Mouse (Mus musculus): ENCODE results near the gene Lrch3.
A peak's percentile ranks its signal among the peaks of the same experiment; 100 is the strongest.
"Not testable (repeated sequence)": the region's sequence is repeated elsewhere in the genome, so short reads cannot be mapped to it uniquely, and the experiment has no call there.

The Lrch3 gene

GRCm38 (mm10) chr16:32915292-32916068 lies 1.6 kb downstream of the Lrch3 start:
- no peak for DNase-seq

- DNase-seq, result not testable (repeated sequence)
These were observed 12.7 kb downstream of the Lrch3 start for GRCm38 (mm10) chr16:32926629-32927028.

DNA sequence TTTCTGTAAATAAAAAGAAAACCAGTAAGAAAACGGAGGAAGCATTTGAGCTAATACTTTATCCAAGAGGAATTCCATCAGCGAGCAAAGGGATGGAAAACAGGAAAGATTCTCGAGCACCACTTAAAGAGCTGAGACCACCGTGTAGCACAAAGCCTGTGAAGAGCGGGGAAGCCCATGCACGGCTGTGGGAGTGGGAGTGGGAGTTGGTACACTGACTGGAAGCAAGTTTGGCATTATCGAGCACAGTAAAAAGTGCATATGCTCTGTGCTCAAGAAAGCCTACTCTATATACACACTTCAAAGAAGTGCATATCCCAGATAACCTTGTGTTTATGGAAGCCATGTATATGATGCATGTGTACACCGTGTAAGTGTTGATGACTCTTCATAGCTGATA lies 13.1 kb downstream of the Lrch3 start:
- no peak for DNase-seq

GRCm38 (mm10) chr16:32929918-32930317 lies 16.0 kb downstream of the Lrch3 start:
- no peak for DNase-seq

DNA sequence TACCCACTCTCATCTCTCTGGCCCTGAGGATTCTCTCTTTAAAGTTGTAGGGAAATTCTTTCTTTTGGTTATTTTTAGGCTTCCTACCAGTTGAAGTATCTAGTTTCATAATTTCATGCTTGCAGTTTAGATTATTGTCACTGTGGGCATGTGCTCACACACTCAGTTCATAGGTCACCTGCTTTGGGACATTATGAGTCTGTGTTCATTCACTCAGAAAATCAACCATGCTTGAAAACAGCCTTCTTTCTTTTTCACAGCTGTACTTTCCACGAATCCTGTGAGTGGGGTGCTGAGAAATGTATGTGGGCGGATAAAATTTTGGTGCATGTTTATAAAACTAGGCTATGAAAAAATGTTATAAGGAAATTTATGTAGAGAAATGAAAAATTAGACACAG lies 20.6 kb downstream of the Lrch3 start:
- no peak for DNase-seq

DNA sequence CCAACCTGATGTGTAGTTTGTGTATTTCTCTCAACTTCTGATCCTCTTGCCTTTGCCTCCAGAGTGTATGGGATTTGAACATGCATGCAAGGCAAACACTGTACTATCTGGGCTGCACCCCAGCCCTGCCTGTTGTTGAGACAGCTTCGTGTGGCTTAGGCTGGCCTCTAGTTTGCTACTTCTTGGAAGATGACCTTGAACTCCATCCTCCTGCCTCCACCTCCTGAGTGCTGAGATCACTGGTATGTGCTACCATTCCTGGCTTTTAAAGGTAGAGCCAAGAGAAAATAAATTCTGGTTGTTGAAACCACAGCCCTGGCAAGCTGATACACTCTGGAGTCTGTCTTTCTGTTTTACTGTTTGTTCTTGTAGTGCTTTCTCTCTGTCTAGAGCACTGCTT lies 21.2 kb downstream of the Lrch3 start:
- no peak for DNase-seq

DNA sequence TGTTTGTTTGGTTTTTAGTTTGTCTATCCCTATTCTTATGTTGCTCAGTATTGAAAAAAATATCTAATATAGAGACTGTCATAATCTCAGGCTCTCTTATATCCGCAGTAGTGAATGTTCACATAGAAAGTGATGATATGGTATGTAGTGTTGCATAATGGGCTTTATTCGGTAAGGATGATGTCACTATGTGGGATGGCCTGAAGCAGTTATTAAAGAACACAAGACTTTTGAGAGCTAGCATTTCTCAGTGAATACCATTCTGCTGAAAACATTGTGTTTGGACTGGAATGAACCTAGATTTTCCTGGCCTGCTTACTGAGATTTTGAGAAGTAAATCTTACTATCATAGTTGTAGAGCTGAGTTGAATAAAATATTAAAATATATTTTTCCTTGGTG lies 23.5 kb downstream of the Lrch3 start:
- DNase-seq, result no peak

GRCm38 (mm10) chr16:32939301-32939700 lies 25.4 kb downstream of the Lrch3 start:
- DNase-seq, result peak; percentile 78 to 88

- DNase-seq, result not testable (repeated sequence)
These were observed 25.8 kb downstream of the Lrch3 start for GRCm38 (mm10) chr16:32939716-32940115.

DNA sequence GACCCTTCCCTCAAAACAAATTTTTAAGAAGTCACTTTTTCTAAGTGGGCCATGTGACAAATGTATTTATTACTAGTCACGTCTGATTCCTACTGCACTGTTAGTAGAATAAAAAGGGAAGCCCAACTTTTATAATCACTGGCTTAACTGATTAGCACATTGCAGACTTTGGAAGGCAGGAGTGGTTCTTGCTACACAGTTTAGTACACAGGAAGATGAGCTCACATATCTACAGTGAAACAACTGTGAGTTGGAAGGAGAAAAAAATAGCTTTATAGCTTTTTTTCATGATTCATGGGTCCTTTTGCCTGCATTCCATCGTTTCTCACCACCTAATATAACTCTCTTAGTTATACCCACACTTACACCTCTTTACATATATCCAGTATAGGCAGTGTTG lies 27.3 kb downstream of the Lrch3 start:
- DNase-seq, result not testable (repeated sequence)

GRCm38 (mm10) chr16:32942694-32943093 lies 28.8 kb downstream of the Lrch3 start:
- DNase-seq, result no peak

- no peak for DNase-seq
These were observed 31.5 kb downstream of the Lrch3 start for GRCm38 (mm10) chr16:32945379-32945778.

DNA sequence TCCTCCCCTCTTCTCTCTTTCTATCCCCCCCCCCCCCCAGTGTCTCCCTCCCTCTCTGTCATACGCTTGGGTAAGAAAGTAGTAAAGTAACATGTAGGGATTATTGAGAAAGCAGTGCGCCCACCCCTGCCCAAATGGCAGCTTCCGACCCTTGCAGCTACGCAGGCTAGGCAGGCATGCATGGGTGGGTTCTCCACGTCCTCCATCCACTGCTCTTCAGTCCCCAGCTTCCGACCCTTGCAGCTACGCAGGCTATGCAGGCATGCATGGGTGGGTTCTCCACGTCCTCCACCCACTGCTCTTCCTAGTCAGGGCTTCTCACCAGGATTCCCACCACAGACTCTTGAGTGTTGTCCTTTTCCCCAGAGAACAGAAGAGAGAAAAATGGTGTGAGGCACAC lies 34.1 kb downstream of the Lrch3 start:
- no peak for DNase-seq

DNA sequence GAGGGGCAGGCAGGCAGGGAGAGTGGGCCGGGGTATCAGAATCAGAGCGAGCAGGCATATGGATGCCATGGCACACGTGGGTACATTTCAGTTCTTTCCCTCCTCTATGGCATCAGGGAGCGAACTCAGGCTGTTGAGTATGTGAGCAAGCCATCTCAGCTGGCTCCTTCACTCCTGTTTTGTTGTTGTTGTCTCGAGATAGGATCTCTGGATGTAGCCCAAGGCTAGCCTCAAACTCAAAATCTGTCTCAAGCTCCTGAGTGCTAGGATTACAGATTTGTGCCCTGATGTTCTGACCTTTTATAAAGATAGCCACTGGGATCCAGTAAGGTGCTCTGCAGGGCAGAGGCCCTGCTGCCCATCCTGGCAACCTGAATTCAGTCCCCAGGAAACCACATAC lies 34.8 kb downstream of the Lrch3 start:
- DNase-seq, result no peak

DNA sequence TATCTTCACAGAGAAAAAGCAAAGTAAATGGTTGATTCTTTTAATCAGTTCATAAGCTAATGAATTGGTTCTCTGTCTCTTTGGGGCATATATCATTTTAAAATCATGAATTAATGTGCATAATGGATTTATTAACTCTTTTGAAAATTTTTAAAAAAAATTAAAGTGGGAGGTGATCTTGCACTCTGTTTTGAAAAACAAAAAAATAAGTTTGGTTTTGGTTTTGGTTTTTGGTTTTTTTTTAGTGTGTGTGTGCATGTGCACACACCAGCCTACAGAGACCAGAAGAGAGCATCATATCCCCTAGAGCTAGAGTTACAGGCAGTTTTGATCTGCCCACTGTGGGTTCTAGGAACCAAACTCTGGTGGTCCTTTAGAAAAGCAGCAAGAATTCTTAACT lies 35.4 kb downstream of the Lrch3 start:
- DNase-seq, result no peak

DNA sequence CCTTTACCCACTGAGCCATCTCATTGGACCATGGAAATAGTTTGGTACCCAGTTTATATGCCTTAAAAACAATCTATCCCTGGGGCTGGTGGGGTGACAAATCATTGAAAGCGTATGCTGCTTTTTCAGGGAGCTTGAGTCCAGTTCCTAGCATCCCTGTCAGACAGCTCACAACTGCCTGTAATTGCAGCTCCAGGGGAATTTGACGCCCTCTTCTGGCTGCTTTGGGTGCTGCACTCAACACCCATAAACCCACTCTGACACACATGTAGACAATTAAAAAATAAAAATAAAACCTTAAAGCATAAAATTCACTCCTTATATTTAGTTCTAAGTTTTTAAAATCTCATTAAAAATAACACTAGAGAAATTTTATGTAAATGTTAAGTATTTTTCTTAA lies 37.2 kb downstream of the Lrch3 start:
- no peak for DNase-seq

- DNase-seq, result no peak
These were observed 39.9 kb downstream of the Lrch3 start for GRCm38 (mm10) chr16:32953806-32954205.

GRCm38 (mm10) chr16:32954304-32954703 lies 40.4 kb downstream of the Lrch3 start:
- DNase-seq, result no peak

GRCm38 (mm10) chr16:32956889-32957288 lies 43.0 kb downstream of the Lrch3 start:
- no peak for DNase-seq

- DNase-seq, result no peak
These were observed 58.6 kb downstream of the Lrch3 start for GRCm38 (mm10) chr16:32972535-32972934.

DNA sequence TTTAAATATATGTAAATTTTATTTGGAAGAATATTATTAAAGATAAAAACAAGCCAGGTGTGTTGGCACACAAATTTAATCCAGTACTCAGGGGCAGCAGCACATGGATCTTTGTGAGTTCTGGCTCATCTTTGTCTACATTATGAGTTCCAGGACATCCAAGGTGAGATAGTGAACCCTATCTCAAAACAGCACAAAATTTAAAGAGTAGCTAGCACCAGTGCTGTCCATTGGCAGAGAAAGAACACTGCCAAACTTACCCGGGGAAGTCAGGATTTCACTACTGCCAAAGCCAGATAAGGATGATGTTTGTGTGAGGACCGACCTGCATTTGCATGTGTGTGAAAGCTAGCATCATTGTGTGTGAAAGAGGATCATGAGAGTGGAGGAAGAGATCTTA lies 59.1 kb downstream of the Lrch3 start:
- no peak for DNase-seq

DNA sequence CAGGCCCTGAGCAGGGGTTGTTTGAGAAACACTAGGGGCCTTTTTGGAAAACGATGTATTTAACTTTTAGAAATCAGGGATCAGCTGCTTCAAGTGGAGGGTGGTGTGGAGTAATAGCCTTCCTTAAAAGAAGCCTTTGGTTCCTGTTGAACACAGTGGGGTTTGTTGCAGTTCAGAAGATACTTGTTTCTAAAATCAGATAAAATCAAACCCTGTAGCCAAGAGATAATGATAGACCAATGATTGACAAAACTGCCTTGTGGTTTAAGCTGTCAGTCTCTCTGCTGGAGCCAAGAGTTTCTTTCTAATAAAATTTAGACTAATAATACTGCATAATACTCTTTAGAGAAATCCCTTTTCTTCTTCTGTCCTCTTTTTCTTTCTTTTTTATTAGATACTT lies 66.3 kb downstream of the Lrch3 start:
- DNase-seq, result no peak

DNA sequence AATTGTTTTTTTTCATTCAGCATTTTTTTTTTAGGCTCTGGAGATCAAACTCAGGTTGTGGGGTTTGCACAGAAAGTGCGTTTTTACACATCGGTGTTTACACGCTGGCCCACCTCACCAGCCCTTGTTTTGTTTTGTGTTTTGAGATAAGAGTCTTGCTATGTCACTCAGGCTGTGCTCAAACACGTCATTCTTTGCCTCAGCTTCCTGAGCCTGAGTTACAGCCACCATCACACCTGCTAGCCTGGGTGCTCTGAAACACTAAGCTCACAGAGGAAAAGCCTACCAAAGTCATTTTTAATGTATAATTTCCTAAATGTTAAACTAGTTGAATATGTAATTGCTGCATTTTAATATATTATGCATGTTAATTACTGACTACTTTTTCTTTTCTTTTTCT lies 67.5 kb downstream of the Lrch3 start:
- DNase-seq, result no peak

DNA sequence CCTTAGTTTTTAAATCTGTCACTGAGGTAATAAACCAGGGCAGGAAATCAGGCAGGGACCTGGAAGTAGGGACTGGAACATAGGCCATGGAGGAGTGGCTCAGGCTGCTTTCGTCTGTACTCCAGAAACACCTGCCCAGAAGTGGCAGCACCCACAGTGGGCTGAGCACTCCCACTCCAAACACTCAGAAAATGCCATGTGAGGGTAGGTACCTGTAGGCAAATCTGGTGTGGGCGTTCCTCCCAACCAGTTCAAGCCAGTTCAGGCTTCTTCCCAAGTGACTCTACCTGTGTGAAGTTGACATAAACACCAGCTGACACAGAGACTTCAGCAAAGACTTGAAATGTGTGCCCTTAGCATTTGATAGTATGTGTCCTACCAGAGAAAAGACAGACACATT lies 70.7 kb downstream of the Lrch3 start:
- no peak for DNase-seq

DNA sequence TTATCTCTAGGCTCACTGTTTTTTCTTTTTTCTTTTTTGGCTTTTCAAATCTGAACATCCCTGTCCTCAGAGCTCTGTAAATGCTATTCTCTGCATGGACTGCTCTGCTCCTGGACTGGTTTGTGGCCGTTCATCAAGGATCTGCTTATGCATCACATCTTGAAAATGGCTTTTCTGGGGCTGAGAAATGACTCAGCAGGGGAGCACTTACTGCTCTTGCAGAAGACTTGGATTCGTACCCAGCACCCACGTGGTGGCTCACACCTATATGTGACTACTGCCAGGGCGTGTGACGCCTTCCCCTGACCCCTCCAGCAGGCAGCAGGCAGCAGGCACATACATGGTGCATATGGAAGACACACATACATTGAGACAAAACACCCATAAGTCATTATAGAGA lies 78.3 kb downstream of the Lrch3 start:
- DNase-seq, result no peak

All from cerebellum, postnatal 25 days (tissue).